Mouse (Mus musculus) heart, adult 18-20 months (tissue): ENCODE measurements around the gene AU015836. TPM values are rescaled to one million over a fixed set of nuclear protein-coding genes. Genes with fewer than 3 reads are reported as not detected.
"Not testable (repeated sequence)": the region's sequence is repeated elsewhere in the genome, so short reads cannot be mapped to it uniquely, and the experiment has no call there.

ENCODE experiments used
- DNase-seq, 2 experiments: peaks; one replicate each; pipeline ENCODE4 v3.0.0; 2021 to 2022; ENCODE audit warnings: mixed read lengths in 1 of 2
- long read RNA-seq, 2 experiments: library from polyadenylated mRNA; stranded (forward); transcript quantifications; one replicate each; pipeline ENCODE4 v2.0.0; 2021
- total RNA-seq, 2 experiments: library from RNA; stranded (reverse); gene quantifications; 2 replicates each; pipeline ENCODE4 v1.2.3; 2021

Gene AU015836
- not detected for total RNA-seq
- long read RNA-seq, experiment 1: 0 reads
- long read RNA-seq, experiment 2: 0 reads

DNA sequence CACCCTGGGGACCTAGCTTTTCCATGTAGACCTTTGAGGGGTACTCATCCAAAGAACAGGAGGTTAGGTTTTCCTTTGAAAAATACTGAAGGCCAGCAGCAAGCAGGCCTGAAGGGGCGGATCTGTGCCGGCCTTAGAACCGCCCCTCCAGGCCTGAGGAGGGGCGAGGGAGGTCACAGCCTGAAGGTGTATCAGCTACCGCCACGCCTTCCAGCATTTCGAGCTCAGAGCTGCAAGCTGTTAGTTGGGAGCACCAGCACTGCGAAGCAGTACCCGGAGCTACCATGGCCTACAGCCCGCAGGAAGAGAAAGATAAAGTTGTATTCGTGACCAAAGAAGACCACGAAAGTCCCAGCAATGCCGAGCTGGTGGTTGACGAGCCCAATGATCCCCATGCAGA lies at the start of gene AU015836:
TSS of gene AU015836 (plus strand) at position 216 of the 400 bp plus-strand sequence.
- no peak for DNase-seq

DNA sequence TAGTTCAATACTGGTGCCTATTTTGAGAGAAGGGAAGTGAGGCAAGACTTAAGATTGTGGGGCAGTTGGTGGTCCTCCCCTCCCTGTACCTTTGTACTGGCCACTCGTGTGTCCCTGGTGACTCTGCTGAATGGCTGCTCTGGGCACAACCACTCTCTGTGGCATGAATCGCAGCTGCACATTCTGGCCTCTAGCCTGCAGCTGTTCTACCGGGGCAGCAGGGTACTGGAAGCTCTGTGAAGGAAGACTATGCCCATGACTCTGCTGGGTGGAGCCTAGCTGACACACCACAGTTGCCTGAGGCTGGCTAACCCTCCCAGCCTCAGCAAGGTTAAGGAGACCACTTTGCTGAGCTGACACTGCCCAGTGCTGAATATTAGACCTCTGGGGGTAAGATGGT lies 49.4 kb upstream of the AU015836 start:
- DNase-seq: no peak

DNA sequence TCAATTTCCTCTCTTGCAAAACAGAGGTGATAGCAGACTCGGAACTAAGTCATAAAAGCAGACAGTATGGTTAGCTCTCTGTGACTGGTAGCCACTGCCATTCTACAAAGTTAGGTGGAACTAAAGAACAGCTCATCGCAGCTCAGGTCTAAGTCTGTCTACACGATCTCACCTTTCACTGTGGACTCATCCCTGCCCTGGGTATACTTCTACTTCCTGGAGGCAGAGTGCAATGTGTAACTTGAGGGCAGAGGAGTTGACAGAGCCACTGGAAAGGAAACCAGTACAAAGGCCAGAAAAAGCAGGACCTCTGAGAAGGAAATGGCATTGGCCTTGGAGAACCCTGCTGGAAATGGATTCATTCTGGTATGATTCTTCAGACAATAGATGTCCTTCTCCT lies 40.1 kb upstream of the AU015836 start:
- no peak for DNase-seq

DNA sequence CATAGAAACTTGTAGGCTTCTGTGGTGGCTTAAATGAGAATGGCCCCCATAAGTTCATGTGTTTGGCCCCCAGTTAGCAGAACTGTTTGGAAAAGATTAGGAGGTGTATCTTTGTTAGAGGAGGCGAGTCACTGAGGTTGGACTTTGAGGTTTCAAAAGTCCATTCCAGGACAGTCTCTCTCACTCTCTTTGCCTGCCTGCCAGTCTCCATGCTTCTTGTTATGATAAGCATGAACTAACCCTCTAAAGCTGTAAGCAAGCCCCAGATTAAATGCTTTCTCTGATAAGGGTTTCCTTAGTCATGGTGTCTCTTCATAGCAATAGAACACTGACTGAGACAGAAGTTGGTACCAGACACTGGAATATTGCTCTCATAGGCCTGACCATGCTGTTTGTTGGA lies 39.7 kb upstream of the AU015836 start:
- no peak for DNase-seq

DNA sequence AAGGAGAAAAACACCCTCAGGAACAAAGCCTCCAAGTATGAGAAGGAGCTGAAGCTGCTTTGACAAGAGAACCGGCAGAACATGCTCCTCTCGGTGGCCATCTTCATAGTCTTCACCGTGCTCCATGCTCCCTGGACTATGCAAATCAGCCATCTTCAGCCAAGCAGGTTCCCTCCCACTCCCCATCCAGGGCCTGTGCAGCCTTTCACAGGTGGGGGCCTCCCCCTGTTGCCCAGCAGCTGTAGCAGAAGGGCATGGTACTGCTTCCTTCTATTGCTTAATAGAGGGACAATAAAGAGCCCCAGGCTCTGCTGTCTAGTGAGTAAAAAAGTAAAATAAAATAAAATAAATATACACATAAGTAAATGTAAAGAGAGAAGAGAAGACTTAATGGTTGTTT lies 36.8 kb upstream of the AU015836 start:
- no peak for DNase-seq

DNA sequence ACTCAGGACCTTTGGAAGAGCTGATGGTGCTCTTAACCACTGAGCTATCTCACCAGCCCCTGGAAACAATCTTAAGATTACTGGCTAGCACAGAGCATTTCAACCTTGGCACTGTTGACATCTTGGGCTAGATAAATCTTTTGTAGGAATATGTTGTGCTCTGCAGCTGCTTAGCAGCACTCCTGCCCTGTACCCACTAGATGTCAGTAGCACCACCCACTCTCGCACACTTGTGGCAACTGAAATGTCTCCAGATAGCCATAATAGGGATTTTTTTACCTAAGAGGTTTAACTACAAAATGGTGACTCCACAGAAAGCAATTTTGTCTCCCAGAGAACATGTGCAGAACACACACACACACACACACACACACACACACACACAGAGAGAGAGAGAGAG lies 11.7 kb upstream of the AU015836 start:
- DNase-seq: peak; percentile 11 to 27

DNA sequence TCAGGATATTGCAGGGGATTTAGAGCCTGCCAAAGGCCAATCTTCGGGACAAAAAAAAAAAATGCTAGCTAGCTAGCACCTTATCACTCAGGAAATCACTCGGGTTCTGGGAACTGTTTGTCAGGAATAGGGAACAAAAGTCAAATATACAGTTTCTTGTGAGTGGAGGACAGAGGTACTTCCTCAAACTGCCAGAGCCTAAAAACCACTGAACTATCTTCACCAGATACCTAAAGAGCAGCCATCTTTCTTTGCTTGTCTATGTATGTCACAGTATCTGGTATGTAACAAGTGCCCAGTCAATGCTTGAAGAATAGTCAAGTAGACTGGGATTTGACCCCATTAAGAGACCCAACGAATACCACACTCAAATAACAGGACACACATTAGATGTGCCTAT lies 10.0 kb upstream of the AU015836 start:
- no peak for DNase-seq

DNA sequence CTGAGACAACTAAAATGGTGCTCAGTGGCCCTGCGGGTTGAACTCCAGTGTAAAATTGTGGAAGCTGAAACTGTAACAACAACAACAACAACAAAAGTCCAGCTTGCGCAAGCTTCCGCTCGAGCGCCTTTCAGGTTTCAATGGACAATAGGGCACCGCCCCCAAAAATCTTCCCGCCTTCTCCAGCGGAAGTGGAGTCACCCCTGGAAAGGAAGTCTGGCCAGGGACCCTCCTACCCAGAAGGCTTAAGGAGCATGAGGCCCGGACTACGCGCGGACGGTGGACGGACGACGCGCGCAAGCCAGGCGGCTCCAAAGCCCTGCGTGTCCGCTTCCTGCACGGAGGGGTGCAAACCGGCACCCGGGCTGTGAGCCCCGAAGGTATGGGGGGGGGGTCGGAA lies 11.9 kb downstream of the AU015836 start:
- no peak for DNase-seq

DNA sequence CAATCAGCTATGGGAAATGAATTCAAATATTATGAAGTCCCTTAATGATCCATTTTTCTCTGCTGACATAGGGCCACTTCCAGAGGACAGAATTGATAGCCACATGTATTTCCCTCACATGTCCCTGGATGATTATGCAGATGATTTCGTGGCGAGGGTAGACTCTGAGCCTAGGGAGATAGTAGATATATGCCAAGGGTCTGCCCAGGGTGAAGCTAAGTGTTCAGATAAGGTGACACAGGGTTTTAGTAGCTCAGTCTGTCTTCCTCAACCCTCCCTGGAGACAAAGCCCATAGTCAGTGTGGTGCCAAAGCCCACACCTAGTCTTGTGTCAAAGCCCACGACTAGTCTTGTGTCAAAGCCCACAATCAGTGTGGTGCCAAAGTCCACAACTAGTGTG lies 13.7 kb downstream of the AU015836 start:
- no peak for DNase-seq

DNA sequence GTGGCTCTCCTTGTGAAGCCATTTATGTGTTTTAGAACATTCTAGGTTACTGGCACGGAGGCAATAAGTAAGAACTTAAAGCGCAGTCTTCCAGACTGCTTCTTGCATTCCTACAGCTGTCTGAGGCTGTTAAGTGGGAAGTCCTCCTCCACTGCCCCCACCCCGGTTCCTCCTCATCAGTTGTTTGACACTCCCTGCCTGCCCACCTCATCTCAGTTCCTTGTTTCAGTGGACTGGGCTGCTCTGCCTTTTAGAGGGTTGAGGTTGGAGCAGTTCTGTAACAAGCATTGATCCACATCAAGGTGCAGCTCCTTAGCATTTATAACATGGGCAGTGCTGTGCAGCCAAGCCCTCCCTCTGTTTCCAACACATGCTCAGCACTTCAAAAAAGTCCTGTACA lies 16.6 kb downstream of the AU015836 start:
- not testable (repeated sequence) for DNase-seq

DNA sequence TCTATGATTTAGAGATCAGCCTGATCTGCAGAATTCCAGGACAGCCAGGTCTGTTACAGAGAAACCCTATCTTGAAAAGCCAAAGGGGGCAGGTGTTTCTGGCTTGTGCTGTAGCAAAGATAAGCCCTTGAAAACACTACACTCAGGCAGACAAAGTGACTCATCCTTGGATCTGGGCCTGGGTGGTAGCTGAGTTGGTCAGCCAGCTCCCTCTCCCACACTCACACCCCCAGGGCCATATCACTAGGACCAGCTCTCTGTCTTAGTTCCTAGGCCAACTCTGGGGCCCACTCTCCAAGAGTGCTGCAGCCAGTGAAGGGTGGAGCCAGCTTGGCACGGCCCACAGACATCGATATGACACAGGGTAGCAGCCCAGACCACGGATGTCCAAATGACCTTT lies 38.5 kb downstream of the AU015836 start:
- peak in 1 of 2 experiments; percentile 0 for DNase-seq

DNA sequence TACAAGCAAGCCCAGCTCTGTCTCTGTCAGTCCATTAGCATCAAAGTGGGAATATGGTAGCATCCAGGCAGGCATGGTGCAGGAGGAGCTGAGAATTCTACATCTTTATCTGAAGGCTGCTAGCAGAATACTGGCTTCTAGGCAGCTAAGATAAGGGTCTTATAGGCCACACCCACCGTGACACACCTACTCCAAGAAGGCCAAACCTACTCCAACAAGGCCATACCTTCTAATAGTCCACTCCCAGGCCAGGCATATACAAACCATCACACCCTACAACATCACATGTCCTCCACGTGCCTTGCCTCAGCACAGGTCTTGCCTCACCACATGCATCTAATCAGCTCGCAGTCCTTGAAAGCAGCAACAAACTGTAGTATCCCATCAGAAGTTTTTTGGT lies 41.0 kb downstream of the AU015836 start:
- DNase-seq: no peak

DNA sequence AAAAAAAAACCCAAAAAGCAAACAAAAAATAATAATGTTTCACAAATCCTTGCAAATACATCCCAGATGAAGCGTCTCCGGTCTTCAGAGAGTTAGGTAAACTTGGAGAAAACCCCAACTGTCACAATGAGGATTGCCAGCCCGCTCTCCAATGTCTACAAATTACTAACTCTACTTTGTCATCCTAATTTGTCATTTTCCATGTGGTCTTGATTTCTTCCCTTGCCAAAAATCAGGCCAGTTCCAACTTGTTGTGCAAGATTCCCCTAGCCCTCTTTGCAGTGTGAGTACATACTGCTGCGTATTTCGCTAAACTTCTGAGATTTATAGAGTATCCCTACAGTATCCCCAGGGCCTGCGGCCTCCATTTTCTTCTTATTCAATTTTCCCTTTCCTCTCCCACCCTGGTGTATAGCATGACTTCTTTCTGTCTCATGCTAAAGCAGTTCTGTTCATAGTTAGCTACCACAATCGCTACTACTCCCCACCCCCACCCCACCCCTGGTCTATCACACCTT lies 43.3 kb downstream of the AU015836 start:
- DNase-seq: peak; percentile 7 to 27

DNA sequence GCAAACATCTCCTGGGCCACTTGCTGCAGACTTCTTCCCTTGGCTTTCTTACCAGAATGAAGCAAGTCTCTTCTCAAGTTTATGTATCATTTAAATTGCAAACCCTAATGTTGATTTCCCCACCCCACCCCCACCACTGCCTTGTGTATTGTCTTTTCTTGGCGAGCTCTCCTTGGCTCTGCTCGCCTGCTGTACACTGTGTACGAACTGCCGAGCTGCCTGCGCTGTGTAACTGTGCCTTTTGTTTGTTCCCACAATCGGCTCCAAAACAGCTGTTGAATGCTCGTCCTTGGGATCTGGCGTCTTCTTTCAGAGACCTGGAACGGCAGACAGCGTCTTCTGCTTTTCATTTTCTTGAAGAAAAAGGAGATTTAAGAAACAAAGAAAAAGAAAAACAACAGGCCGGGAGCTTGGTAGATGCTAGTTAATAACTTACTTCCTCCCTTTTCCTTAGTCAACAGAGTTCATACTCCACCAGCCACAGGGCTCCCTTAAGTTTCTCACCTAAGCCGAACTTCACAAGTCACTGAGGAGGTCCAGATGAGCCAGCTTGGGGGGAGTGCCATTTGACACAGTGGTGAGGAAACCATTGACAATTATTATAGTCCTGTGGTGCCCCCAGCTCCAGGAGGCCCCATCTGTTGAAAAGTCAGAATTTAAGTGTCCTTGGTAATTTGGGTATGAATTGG lies 44.2 kb downstream of the AU015836 start:
- DNase-seq: peak; percentile 26 to 38

DNA sequence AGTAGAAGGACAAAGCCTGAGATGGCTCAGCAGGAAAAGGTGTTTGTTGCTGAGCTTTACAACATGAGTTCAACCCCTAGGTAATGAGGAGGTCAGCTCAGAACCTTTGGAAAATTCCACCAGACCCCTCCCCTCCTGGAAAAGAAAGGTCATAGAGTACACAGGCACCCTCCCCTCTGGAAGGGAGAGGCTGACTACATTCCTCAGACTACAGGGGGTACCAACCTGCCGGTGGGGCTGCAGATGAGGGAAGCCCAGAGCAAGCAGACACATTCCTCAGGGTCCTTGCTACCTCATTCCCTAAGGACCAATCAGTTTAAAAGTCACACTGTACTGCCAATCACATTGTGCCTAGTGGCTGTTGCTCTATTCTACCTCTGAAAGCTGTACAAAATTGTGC lies 48.4 kb downstream of the AU015836 start:
- DNase-seq: no peak

DNA sequence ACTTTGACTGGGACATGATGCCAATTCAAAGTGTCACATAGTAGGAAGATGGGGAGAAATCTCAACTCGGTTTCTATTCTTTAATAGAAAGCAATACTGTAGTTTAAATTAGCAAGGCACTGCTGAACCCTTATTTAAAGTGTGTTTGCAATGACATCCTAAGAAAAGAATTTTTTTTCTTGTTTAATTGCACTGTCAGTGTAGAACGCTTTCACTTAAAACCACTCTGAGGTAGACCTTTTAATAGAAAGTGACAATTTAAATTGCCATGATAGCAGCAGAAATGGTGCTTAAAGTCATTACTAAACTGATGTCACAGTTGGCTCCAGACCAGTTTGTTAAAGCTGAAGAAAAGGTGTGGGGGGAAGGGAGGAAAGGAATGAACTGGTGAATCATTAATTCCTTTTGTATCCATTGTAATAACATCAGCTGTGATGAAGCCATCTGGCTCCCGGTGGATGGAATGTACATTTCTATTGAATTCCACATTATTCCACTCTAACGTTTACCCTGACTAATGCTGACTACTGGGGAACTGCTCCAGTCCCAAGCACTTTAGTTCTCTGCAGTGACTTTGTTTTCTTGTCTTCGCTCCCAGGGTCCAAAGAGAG lies 53.9 kb downstream of the AU015836 start:
- DNase-seq: no peak

Other genes with a start within 250 kb of the AU015836 start
- 1 to 10 TPM; 2.6 to 4.0 TPM for gene Pdk3, start 136.5 kb upstream of the AU015836 start, total RNA-seq
- gene Zfx, start 155.0 kb downstream of the AU015836 start, total RNA-seq: 10 to 100 TPM; 22.3 to 23.9 TPM
- gene Eif2s3x, start 244.2 kb downstream of the AU015836 start, total RNA-seq: 100 to 1,000 TPM in 1 of 2 experiments, 10 to 100 TPM in 1; 92.4 to 161 TPM